Mouse (Mus musculus): ENCODE measurements around the gene Ttc8.

DNA sequence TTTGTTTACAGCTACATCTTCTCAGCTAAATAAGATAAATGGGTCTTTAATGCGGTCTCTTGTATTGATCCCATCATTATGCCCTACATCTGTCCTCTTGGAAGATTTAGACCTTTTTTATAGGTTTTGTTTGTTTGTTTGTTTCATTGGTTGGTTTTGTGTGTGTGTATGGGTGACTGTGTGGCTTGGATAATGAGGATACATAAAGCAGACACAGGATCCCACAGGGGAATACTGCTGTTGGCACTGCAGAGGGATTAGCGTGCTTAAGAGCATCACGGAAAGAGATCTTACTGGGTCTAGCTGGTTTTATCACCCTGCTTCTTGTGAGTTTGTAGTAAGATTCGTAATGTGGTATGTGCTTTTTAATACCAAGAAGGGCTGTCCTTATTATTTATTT lies 10.8 kb downstream of the Ttc8 start:
- no peak for TF ChIP-seq CTCF (IDR thresholded peaks at IDR 0.05; ENCODE audit: insufficient read depth, low read depth, low read length)
- no peak for TF ChIP-seq POLR2A (IDR thresholded peaks at IDR 0.05; ENCODE audit: insufficient read depth, low read depth, low read length)

Data from olfactory bulb, adult 2 months (tissue).